Mouse (Mus musculus): ENCODE results near the gene Actl11.

Actl11 gene

DNA sequence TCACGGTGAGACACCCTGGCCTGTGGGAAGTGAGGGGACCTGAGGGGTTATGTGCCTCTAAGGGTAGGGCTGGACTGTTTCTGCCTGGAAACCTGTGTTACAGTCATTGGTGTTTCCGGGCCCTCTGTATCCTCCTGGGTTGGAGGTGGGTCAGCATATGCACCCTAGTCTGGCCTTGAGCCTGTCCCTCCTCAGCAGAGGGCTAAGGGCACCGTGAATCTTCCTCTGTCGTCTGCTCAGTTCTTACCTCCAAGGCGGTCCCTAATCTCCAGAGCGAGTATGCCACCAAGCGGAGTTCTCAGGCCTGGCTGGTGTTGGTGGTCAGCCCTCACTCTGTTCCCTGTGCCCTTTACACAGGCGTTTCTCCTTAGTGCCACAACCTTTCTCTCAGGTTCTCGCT is 34.6 kb downstream of the Actl11 start:
- no peak for DNase-seq (ENCODE audit: low read depth)

DNA sequence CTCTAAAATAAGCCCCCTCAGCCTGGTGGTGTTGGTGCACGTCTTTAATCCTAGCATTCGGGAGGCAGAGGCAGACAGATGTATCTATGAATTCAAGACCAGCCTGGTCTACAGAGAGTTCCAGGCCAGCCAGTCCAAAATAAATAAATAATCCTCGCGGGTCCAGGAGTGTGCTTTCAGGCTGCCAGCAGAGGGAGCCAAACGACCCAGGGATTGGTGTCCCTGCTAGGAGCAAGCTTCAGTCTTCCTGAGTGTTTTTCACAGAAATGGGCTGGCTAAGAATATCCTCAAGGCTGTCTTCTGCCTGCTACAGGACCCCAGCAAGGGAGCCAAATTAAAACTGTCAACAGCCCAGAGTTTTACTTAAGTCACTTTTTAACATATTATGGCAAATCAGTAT is 35.4 kb downstream of the Actl11 start:
- peak; percentile 65 for DNase-seq (ENCODE audit: low read depth)

DNA sequence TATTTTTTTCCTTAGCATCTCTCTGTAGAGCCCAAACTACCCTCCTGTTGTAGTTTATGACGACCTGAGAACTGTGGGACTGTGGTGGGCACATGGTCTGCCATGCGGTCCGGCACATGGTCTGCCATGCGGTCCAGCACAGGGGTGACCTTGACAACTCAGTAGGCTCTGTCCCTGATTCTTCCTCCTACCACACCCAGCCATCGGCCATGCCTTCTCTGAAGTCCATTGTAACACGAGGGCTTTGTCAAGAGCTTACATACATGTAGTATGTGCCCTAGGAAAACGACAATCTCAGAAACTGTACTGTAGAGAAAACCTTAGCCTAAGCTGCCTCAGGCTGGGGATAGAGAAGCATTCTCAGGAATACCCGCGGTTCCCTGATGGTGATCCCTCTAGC is 36.4 kb downstream of the Actl11 start:
- DNase-seq (ENCODE audit: low read depth): no peak

DNA sequence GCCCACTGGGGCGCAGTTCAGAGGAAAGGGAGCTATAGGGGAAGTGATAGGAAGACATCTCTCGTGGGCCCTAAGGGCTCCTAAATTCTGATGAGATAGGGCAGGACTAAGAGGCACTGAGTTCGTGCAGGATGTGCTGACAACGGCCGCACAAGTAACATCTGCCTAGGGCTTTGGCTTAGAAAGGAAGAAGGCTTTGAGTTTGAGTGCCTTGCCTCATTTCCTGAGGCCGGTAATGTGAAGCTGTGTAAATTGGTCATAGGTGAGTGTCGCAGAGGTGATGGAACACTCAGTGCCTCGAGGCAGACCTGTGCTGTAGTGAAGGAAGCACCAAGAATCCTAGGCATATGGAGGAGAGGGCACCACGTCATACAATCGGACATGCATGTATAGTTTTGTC is 38.4 kb downstream of the Actl11 start:
- no peak for DNase-seq (ENCODE audit: low read depth)

DNA sequence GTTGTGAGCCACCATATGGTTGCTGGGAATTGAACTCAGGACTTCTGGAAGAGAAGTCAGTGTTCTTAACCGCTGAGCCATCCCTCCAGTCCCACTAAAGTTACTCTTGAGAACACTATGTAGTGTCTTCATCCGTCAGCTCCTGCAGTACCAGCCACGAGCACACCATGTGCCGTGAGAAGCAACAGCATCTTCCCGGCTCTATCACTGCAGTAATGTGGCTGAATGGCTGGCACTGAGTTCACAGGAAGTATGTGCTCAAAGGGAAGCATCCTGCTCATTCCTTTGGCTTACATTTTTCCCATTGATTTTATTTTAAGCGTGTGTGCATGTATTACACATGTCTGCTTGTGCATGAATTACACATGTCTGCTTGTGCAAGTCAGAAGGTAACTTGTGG is 39.2 kb downstream of the Actl11 start:
- no peak for DNase-seq (ENCODE audit: low read depth)

DNA sequence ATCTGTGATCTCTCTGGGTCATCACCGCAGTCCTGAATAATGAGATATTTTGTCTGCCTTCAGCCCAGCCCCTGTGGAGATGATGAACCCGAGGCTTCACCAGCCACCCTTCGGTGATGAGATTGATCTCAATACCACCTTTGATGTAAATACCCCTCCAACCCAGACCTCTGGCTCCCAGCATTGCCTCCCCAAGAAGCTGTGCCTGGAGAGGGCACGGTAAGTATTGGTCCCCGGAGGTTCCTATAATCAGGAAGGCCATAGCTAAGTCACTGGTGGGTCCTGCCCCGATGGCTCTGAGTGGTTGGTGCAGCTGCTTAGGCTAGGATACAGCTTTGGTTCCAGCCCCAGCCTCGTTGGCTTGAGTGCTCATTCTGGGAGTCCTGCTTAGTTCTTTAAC is 40.3 kb downstream of the Actl11 start:
- DNase-seq (ENCODE audit: low read depth): no peak

DNA sequence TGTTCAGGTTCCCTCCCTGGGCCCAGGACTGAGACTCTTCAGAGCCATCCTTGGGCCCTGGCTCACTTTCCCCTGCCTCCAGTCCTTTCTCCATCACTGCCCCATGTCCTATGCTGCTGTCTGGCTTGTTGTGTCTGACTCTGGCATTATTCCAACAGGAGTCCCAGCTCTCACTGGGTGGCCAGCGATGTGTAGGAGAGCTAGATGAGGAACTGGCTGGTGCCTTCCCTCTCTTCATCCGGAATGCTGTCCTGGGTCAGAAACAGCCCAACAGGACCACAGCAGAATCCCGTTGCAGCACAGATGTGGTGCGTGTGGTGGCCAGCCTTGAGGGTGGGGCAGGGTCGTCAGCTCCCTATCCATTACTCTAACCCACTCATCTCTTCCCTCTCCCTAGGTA is 42.0 kb downstream of the Actl11 start:
- DNase-seq (ENCODE audit: low read depth): no peak

DNA sequence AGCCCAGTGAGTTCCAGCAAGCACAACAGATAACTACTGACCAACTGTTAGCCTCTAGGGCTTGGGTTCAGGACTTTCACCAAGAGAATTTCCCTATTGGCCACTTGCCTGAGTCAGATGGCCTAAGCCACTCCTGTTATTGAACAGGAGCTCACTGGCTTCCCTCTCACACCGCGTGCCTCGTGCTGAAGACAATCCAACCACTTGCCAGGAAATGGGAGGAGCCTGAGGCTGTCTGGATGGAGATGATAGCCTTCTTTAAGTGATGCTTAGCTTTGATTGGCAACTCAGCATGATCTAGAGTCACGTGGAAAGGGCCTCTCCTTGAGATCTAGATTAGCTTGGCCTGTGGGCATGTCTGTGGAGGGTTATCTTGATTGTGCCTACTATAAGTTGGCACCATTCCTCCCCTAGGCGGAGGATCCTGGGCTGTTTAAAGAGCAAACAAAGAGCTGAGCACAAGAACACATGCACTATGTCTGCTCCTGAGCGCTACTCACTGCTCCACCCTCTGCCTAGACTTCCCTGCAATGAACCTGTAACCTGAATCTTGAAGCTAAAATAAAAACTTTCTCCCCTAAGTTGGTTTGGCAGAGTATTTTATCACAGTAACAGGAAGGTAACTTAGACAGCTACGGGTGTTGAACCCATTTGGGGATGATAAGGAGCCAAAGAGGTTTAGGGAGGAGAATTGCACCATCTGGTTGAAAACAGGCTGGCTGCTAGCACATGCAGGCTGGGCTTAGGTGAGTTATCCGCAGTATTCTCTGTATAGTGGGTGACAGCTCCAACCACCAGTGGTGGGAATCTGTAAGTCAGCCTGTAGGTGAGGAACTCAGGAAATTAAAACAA is 43.6 kb downstream of the Actl11 start:
- DNase-seq (ENCODE audit: low read depth): no peak

DNA sequence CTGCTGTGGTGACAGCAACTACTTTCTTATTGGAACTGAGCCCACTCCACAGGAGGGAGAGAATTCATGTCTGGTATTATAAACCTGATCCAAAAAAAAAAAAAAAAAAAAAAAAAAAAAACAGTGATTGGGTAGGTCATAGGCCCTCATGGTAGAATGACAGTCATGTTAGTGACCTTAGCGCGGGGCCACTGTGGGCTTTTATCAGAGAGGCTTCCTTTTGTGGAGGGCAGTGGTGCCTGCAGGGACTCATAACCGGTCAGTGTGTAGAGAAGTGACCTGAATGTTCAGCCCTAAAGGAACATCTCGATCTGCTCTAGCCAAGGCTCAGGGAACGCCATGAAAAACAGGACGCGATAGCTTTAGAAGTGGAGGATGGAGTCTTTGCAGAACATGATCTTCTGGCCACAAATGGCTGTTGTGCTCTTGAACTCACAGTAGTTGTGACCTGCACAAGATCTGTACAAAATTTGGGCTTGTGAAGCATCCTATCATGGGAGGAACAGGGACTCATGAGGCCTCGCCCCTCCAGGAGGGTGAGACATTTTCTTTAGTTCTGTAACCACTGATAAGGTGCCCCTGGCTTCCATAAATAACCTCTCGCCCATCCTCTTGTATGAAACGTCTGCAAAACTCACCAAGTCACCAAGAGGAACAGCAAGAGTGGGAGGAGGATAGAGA is 46.4 kb downstream of the Actl11 start:
- DNase-seq (ENCODE audit: low read depth): no peak

DNA sequence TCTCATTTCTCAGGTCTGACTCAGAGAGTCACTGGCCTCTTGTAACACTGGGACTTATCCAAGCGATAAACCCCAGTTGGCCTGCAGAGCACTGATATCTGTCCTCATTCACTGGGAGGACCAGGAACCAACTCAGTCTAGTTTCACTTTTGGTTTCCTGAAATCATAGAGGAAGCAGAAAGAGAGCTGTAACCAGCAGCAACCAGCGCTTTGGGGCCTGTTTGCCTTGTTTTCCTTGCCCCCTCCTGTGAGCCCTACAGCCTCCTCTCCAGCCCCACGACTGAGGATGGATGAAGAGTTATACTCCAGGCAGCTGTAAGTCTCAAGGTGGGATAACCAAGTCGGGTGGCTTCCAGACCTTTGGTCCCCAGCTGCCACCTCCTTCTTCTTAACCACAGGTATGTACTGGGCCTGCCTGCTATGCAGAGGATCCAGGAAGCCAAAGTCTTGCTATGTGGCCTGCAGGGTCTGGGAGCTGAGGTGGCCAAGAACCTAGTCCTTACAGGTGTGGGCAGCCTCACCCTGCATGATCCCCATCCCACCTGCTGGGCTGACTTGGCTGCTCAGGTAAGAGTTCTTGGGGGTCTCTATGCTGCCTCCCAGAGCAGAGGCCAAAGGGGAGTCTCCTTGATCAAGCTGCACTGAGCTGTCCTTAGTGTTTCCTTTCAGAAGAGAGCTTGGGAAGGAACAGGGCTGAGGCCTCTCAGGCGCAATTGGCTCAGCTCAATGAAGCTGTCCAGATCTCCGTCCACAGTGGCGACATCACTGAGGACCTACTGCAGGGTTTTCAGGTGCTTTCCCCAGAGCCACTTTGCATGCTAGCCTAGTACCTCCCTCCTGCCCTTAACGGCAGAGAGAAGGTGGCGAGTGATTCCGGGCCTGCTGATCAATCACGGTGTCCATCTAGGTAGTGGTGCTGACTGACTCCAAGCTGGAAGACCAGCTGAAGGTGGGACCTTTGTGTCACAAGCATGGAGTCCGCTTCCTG is 47.4 kb downstream of the Actl11 start, which contains the start of gene Uba7:
Gene Uba7, plus strand, starts transcription at position 107 of the 988 bp plus-strand sequence.
- no peak for DNase-seq (ENCODE audit: low read depth)

DNA sequence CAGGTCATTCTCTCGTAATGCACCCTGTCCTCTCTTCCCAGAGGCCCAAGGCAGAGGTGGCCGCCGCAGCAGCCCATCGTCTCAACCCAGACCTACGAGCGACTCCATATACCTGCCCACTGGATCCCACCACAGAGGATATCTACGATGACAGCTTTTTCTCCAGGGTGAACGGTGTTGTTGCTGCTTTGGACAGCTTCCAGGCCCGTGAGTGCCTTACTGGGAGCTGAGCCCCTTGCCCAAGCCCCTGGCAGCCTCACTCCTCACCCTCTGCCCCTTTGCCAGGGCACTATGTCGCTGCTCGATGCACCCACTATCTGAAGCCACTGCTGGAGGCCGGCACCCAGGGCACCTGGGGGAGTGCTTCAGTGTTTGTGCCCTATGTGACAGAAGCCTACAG is 50.5 kb downstream of the Actl11 start:
- no peak for DNase-seq (ENCODE audit: low read depth)
